Mouse (Mus musculus): Measurements from ENCODE around the gene Xylb.

Gene Xylb

DNA sequence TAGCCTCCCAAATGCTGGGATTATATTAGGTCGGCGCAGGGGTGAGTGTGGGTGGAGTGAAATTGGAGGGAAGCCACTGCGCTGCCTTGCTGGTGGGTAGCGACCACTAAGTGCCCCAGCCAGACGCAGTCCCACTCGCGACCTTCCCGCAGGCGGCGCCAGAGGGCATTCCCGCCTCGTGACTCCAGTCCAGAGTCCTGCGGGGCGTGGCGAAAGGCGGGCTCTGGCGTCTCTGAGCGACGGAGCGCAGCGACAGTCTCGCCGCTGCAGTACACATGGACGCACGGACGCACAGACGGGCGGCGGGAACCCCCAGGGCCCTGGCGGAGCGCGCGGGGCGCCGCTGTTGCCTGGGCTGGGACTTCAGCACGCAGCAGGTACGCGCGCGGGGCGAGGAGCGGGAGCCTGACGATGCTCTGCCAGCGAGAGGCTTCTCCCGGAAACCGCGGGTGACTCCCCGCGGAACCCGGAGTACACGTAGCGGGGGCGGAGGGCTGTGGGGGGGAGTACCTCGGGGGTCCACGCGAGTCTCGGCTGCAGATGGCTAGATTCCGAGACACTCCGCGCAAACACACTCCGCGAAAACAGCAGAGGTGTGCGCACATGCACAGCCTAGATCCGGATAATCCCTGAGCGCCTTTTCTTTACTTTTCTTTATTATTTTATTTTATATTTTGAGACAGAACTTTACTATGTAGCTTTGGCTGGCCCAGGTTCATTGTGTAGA is at the start of gene Xylb:
TSS of gene Xylb (plus strand) at position 51 of the 727 bp plus-strand sequence.
- DNase-seq, result peak; percentile 93

GRCm38 (mm10) chr9:119309067-119309466 is 48.1 kb upstream of the Xylb start:
- no peak for DNase-seq

GRCm38 (mm10) chr9:119313096-119313495 is 44.1 kb upstream of the Xylb start:
- no peak for DNase-seq

GRCm38 (mm10) chr9:119318891-119319290 is 38.3 kb upstream of the Xylb start:
- DNase-seq, result no peak

DNA sequence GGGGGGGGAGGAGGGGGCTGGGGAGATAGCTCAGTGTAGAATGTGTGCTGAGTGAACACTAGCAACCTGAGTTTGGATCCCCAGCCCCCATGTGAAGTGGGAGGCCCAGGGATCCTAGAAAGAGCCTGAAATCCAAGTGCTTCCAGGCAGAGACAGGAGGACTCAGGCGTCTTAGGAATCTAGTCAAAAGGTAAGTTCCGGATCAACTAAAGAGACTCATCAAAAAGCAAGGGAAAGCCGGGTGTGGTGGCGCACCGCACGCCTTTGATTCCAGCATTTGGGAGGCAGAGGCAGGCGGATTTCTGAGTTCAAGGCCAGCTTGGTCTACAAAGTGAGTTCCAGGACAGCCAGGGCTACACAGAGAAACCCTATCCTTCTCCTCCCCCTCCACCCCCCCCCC is 36.7 kb upstream of the Xylb start:
- no peak for DNase-seq

DNA sequence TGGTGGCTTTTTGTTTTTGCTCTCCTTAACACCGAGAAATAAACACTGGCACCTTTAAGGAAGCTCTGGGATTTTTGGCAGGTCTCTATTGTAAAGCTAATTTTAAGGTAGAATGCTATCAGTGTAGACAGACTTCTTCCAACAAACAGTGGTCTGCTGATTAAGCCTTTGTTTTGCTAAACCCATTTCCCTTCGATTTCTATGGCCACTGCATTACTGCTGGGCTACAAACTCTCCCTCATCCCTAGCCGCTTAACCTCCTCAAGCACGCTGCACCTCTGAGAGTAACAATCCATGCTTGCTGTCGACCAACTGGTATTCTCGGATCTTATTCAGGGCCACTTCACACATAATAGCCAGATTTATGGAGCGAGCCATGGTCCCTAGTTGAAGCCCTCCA is 36.2 kb upstream of the Xylb start:
- no peak for DNase-seq

- no peak for DNase-seq
Observed at GRCm38 (mm10) chr9:119321392-119322229, 35.6 kb upstream of the Xylb start.

- DNase-seq, result peak; percentile 100
Observed at GRCm38 (mm10) chr9:119322289-119323259, 34.6 kb upstream of the Xylb start, which contains the start of gene Oxsr1. Gene Oxsr1 (minus strand): TSS chr9:119322427.

- no peak for DNase-seq
Observed at GRCm38 (mm10) chr9:119323260-119323645, 33.9 kb upstream of the Xylb start.

DNA sequence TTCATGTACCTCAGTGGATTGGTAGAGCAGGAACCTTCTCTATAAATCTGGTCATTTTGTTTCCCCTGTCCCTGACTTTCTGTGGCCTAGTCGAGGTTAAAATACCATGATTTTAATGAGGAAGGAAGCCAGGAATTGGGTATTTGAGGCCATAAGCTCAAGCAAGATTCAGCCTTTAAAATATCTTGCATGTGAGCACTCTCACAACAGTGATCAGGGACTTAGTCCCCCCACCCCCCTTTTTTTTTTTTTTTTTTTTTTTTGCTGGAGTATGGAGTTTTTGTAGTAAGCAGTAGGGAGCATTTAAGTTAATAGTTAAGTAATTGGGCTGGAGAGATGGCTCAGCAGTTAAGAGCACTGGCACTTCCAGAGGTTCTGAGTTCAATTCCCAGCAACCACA is 33.1 kb upstream of the Xylb start:
- DNase-seq, result no peak

- no peak for DNase-seq
Observed at GRCm38 (mm10) chr9:119328488-119328887, 28.7 kb upstream of the Xylb start.

DNA sequence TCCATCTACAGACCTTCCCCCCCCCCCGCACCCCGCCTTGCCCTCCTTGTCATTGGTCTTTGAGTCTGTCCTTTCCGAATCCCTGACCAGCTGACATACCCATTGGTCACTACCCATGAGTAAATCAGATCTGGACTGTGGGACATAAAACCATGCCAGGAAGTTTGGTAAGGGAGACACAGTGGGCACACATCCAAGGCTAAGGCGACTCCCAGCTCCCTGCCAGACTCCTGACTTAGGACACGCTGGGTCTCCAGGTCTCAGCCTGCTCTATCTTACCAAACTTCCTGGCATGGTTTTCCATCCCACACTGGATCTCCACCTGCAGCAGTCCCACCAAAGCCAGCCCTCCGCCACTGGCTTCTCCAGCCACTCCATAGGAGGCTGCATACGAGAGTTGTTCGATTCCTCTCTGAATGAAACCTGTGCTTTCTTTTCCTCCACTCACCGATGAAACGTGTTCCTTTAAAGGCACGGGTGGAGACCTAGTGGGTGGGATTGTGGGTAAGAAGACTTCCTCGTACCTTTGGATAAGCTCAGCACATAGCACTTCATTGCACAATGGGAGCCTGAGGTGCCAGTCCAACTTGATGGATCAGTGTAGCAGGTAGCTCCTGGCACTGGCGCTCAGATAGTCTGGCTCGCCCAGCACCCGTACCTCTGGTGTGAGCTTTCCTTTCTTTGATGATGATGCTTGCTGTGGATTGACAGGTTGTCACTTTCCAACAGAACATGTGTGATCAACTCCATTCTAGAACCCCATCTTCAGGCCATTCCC is 26.8 kb upstream of the Xylb start:
- no peak for DNase-seq

GRCm38 (mm10) chr9:119334324-119334723 is 22.9 kb upstream of the Xylb start:
- DNase-seq, result peak; percentile 57

- DNase-seq, result no peak
Observed at GRCm38 (mm10) chr9:119334834-119335233, 22.3 kb upstream of the Xylb start.

DNA sequence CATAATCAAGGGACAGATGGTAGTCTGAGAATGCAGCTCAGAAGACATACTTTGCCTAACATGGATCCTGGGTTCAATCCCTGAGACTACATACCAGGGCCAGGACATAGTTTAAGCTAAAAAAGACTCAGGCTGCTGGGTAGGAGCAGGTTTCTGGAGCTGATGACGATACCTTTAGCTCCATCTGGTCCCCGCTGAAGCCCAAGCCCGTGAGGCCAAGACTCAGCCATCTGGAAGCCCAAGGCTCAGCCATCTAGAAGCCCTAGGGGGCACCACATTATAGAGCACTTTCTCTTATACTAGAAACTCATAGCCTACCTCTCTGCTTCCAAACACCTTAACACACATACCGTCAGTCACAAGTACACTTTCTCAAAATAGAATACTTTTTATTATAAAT is 21.6 kb upstream of the Xylb start:
- no peak for DNase-seq

- no peak for DNase-seq
Observed at GRCm38 (mm10) chr9:119337842-119338241, 19.3 kb upstream of the Xylb start.

DNA sequence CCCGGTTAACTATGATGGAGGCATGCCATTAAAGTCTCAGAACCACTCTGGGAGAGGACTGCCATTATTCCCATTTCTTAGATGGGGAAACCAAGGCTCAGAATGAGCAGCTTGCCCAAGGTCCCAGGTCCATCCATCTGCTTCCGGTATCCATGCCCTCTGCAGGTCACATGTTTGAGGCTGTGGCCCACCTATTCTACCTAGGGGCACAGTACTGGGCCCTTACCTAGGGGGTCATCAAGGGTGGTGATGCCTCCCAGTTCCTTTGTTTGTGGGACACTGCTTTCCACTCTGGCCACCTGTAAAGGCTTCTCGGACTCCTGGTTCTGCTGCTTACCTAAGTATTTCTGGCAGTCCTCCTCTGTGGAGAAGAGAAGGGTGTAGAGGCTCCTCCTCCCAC is 18.8 kb upstream of the Xylb start:
- DNase-seq, result no peak

- DNase-seq, result no peak
Observed at GRCm38 (mm10) chr9:119339106-119339505, 18.1 kb upstream of the Xylb start.

- DNase-seq, result peak; percentile 81
Observed at GRCm38 (mm10) chr9:119339558-119340211, 17.5 kb upstream of the Xylb start, which contains the start of gene Acaa1a. Gene Acaa1a (plus strand): TSS chr9:119339676.

DNA sequence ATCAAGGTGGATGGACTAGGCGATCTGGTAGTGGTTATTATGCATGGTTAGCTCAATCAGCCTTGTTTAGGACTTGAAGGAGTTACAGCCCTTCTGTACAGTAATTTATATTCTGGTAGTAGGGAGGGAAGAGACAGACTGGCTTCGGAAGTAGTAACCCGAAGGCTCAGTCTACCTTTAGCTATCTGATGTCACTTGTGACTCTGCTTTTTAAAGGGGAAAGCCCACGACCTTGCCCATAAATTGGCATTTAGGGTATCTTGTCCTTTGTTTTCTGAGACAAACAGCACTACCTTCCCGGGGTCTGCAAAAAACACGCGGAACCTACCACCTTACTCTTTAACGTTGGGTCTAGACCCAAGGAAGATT is 17.0 kb upstream of the Xylb start:
- DNase-seq, result no peak
